Mouse (Mus musculus) olfactory bulb, adult 2 months (tissue): Measurements from ENCODE around the gene Olig2.

Experiments
- CTCF ChIP-seq: fragments of 200-500 bp; IDR thresholded peaks from 2 replicates; pipeline ENCODE4 v1.5.1; 2012; ENCODE audit warnings: low read depth, mild to moderate bottlenecking, low read length, moderate library complexity; ENCODE audit not compliant: insufficient read depth
- POLR2A ChIP-seq: fragments of 200-500 bp; IDR thresholded peaks from 2 replicates; pipeline ENCODE4 v1.6.1; 2012; ENCODE audit warnings: mild to moderate bottlenecking, low read depth, low read length, moderate library complexity; ENCODE audit not compliant: insufficient read depth

DNA sequence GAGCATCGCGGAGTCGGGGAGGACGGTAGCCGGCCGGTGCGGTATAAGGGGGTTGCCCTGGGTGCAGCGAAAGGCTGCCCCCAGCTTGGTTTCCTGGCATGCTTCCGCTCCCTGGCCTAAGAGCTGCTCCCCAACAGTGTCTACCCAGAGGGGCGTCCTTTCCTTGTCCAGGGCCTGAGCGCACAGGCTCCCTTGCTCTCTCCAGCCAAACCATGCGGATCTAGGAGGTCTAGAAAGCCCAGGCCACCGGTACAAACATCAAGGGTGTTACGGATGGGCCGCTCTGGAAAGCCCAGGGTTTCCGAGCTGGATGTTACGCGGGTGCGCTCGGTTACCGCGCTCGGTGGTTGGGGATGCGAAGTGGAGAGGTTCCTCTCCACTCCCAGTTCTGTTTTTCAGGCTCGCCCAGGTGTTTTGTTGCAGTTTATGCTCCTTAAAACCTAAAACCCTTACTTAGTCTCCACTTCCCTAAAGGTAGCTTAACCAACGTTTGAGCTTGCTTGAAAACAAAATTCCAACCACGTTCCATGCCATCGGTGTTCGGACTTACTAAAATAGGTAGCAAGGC is 45.8 kb downstream of the Olig2 start:
- TF ChIP-seq CTCF (no peak), POLR2A (no peak)
